In the genomic region with DNA sequence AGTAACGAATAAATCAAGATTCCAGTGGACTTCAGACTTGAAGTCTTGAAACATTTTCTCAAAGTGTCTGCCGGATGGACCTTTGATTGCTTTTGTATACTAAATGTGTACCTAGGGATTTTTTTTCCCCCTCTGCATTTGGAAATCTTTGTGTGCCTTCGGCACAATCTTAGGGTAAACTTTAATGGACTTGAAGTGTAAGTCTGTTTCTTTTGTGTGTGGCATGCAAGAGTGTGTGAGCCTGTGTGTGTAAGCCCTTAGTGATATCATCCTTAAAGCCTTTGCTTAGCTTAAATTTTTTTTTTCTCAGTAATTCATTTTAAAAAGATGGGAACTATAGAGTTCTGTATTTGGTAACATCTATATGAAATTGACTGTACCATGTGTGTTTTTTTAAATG, we compare ENCODE assay signal across 8 mouse cellular contexts. TPM values are rescaled to one million over a fixed set of nuclear protein-coding genes. Genes with fewer than 3 reads are reported as not detected.
DNase-seq lines count a peak whose midpoint lies in the region; ATAC-seq and TF ChIP-seq lines count a peak whose summit lies in the region.

No protein-coding gene starts in this region.

- H3K27me3 ChIP-seq in liver, adult 2 months (ENCODE audit: control insufficient read depth, insufficient read depth, low read length), result no peaks in the 10 kb centered on the region
- no peaks in the 10 kb centered on the region for H3K27me3 ChIP-seq in embryonic facial prominence, embryonic 13.5 days
- no peaks in the 10 kb centered on the region for H3K27me3 ChIP-seq in intestine, embryonic 15.5 days (replicated peaks)
- H3K27me3 ChIP-seq in midbrain, postnatal 0 days (ENCODE audit: insufficient read depth, low read length), result no peaks in the 10 kb centered on the region

- H3K4me1 ChIP-seq in liver, adult 2 months (ENCODE audit: control insufficient read depth, insufficient read depth, low read length), result peaks cover 27% of the 10 kb centered on the region
- H3K4me1 ChIP-seq in embryonic facial prominence, embryonic 13.5 days, result peaks cover 17% of the 10 kb centered on the region
- H3K4me1 ChIP-seq in intestine, embryonic 15.5 days (replicated peaks), result 0 out of 2 replicates have a peak, but pooled peaks cover 7% of the 10 kb centered on the region
- peaks cover 10% of the 10 kb centered on the region; the same call in 1 of the 2 replicates for H3K4me1 ChIP-seq in midbrain, postnatal 0 days (ENCODE audit: insufficient read depth, low read length)

- peaks cover 30% of the 10 kb centered on the region; the same call in 1 of the 2 replicates for H3K79me2 ChIP-seq in liver, adult 2 months (ENCODE audit: control insufficient read depth, insufficient read depth, low read length)

- H3K4me2 ChIP-seq in embryonic facial prominence, embryonic 13.5 days, result peak overlapping the region; percentile 71
- H3K4me2 ChIP-seq in intestine, embryonic 15.5 days (replicated peaks), result peak overlapping the region; percentile 39
- peak overlapping the region; percentile 62 for H3K4me2 ChIP-seq in midbrain, postnatal 0 days (ENCODE audit: low read depth, low read length, poor library complexity, severe bottlenecking)

- 2% methylated on average over 3 of the region's 3 CpGs for WGBS in liver, adult 2 months
- WGBS in embryonic facial prominence, embryonic 13.5 days, result 14% methylated on average over 3 of the region's 3 CpGs
- under 1% methylated on average over 3 of the region's 3 CpGs for WGBS in intestine, embryonic 15.5 days
- WGBS in midbrain, postnatal 0 days, result 16% methylated on average over 3 of the region's 3 CpGs

- no peaks in the 10 kb centered on the region for H3K9me3 ChIP-seq in embryonic facial prominence, embryonic 13.5 days
- H3K9me3 ChIP-seq in intestine, embryonic 15.5 days, result no peaks in the 10 kb centered on the region
- no peaks in the 10 kb centered on the region for H3K9me3 ChIP-seq in midbrain, postnatal 0 days (ENCODE audit: low read length)

- peak overlapping the region; percentile 100; the same call in 1 of the 2 replicates for H3K4me3 ChIP-seq in liver, adult 2 months (ENCODE audit: insufficient read depth, low read depth, low read length)
- peak overlapping the region; percentile 97 for H3K4me3 ChIP-seq in embryonic facial prominence, embryonic 13.5 days
- peak overlapping the region; percentile 96 for H3K4me3 ChIP-seq in intestine, embryonic 15.5 days (replicated peaks)
- H3K4me3 ChIP-seq in midbrain, postnatal 0 days (ENCODE audit: low read depth, low read length), result peak overlapping the region; percentile 99

- H3K9ac ChIP-seq in liver, adult 2 months (ENCODE audit: low read depth, low read length), result no peak overlapping the region
- H3K9ac ChIP-seq in embryonic facial prominence, embryonic 13.5 days, result peak overlapping the region; percentile 98
- H3K9ac ChIP-seq in intestine, embryonic 15.5 days, result 0 out of 2 replicates have a peak overlapping the region, but pooled peaks have one; percentile 96
- H3K9ac ChIP-seq in midbrain, postnatal 0 days (replicated peaks; ENCODE audit: low read length, poor library complexity, severe bottlenecking), result peak overlapping the region; percentile 83; the same call in 1 of the 2 replicates

- no peaks in the 10 kb centered on the region for H3K36me3 ChIP-seq in liver, adult 2 months (ENCODE audit: control insufficient read depth, insufficient read depth, low read length)
- peaks cover 7% of the 10 kb centered on the region; the same call in 1 of the 2 replicates for H3K36me3 ChIP-seq in embryonic facial prominence, embryonic 13.5 days
- H3K36me3 ChIP-seq in intestine, embryonic 15.5 days, result no peaks in the 10 kb centered on the region
- H3K36me3 ChIP-seq in midbrain, postnatal 0 days (ENCODE audit: insufficient read depth, low read length), result no peaks in the 10 kb centered on the region

- no peak for ATAC-seq in embryonic facial prominence, embryonic 13.5 days (ENCODE audit: insufficient number of reproducible peaks, insufficient read depth, low FRiP score, low TSS enrichment, low read depth)
- no peak for ATAC-seq in intestine, embryonic 15.5 days
- no peak for ATAC-seq in midbrain, postnatal 0 days (ENCODE audit: low FRiP score)

- DNase-seq in liver, adult 2 months (ENCODE audit: extremely low read depth, low read depth, low spot score), result no peak
- DNase-seq in liver, result no peak
- DNase-seq in midbrain, postnatal 0 days (ENCODE audit: low spot score), result no peak
- DNase-seq in frontal cortex, postnatal 25 days (ENCODE audit: low spot score in 2 of 2), result no peak
- no peak for DNase-seq in thymus, postnatal 10 days (ENCODE audit: low spot score in 2 of 2)
- no peak for DNase-seq in cerebellum, adult 9-10 months

- no peak for TF ChIP-seq CTCF in liver, adult 2 months (IDR thresholded peaks at IDR 0.05; ENCODE audit: low read depth, low read length)
- no peak for TF ChIP-seq CTCF in midbrain, postnatal 0 days (IDR thresholded peaks at IDR 0.05)

- no peak for TF ChIP-seq POLR2A in liver, adult 2 months (IDR thresholded peaks at IDR 0.05; ENCODE audit: extremely low read depth, insufficient read depth, low read length)

- H3K27ac ChIP-seq in liver, adult 2 months (replicated peaks; ENCODE audit: insufficient read depth, low read depth, low read length), result 0 out of 2 replicates have a peak overlapping the region, but pooled peaks have one; percentile 29
- peak overlapping the region; percentile 96; the same call in 1 of the 2 replicates for H3K27ac ChIP-seq in embryonic facial prominence, embryonic 13.5 days
- no peak overlapping the region for H3K27ac ChIP-seq in intestine, embryonic 15.5 days
- H3K27ac ChIP-seq in midbrain, postnatal 0 days (ENCODE audit: low read depth, low read length), result 0 out of 2 replicates have a peak overlapping the region, but pooled peaks have one; percentile 93

RNA-seq across cellular contexts. Expression of gene Akirin2, which starts 1.2 kb away (rescaled TPM):
- total RNA-seq in liver, adult 2 months (2014; rRNA removed), result 16.2 and 16.8 TPM in 2 replicates
- polyA plus RNA-seq in liver, adult 2 months (2012; rRNA removed), result 9.8 and 10.9 TPM in 2 replicates
- 59.0 and 65.1 TPM in 2 replicates for polyA plus RNA-seq in embryonic facial prominence, embryonic 13.5 days (2015; fragmentation: Nextera tagmentation; extraction: Ambion mirVana)
- polyA plus RNA-seq in intestine, embryonic 15.5 days (2015; fragmentation: Nextera tagmentation; extraction: Ambion mirVana), result 43.8 and 51.3 TPM in 2 replicates
- total RNA-seq in midbrain, postnatal 0 days (2014; rRNA removed), result 103 and 124 TPM in 2 replicates
- 69.1 and 85.7 TPM in 2 replicates for polyA plus RNA-seq in midbrain, postnatal 0 days (2015; fragmentation: Nextera tagmentation; extraction: Ambion mirVana)
